Mouse (Mus musculus): ENCODE measurements around the gene Rbfox3.

Gene Rbfox3

GRCm38 (mm10) chr11:118714601-118715524 lies 196.5 kb downstream of the Rbfox3 start:
- no peak for DNase-seq

- no peak for DNase-seq
Observed at GRCm38 (mm10) chr11:118712761-118713160, 198.6 kb downstream of the Rbfox3 start.

GRCm38 (mm10) chr11:118712058-118712457 lies 199.3 kb downstream of the Rbfox3 start:
- no peak for DNase-seq

- no peak for DNase-seq
Observed at GRCm38 (mm10) chr11:118710035-118710434, 201.4 kb downstream of the Rbfox3 start.

- DNase-seq = no peak
Observed at GRCm38 (mm10) chr11:118696226-118696930, 215.0 kb downstream of the Rbfox3 start.

- DNase-seq = no peak
Observed at GRCm38 (mm10) chr11:118693276-118693675, 218.1 kb downstream of the Rbfox3 start.

- no peak for DNase-seq
Observed at GRCm38 (mm10) chr11:118690262-118690661, 221.1 kb downstream of the Rbfox3 start.

GRCm38 (mm10) chr11:118685397-118685796 lies 226.0 kb downstream of the Rbfox3 start:
- no peak for DNase-seq

GRCm38 (mm10) chr11:118684665-118685064 lies 226.7 kb downstream of the Rbfox3 start:
- no peak for DNase-seq

- no peak for DNase-seq
Observed at GRCm38 (mm10) chr11:118680699-118681098, 230.7 kb downstream of the Rbfox3 start.

GRCm38 (mm10) chr11:118679736-118680410 lies 231.5 kb downstream of the Rbfox3 start:
- DNase-seq = no peak

- no peak for DNase-seq
Observed at GRCm38 (mm10) chr11:118678515-118679104, 232.8 kb downstream of the Rbfox3 start.

GRCm38 (mm10) chr11:118677277-118677676 lies 234.1 kb downstream of the Rbfox3 start:
- no peak for DNase-seq

GRCm38 (mm10) chr11:118676364-118676763 lies 235.0 kb downstream of the Rbfox3 start:
- no peak for DNase-seq

- no peak for DNase-seq
Observed at GRCm38 (mm10) chr11:118671958-118672357, 239.4 kb downstream of the Rbfox3 start.

- no peak for DNase-seq
Observed at GRCm38 (mm10) chr11:118671216-118671615, 240.2 kb downstream of the Rbfox3 start.

GRCm38 (mm10) chr11:118669820-118670219 lies 241.6 kb downstream of the Rbfox3 start:
- no peak for DNase-seq

GRCm38 (mm10) chr11:118668351-118668750 lies 243.0 kb downstream of the Rbfox3 start:
- DNase-seq = peak; percentile 66

- peak; percentile 41 for DNase-seq
Observed at GRCm38 (mm10) chr11:118667946-118668345, 243.5 kb downstream of the Rbfox3 start.

- peak; percentile 53 for DNase-seq
Observed at GRCm38 (mm10) chr11:118666172-118666571, 245.2 kb downstream of the Rbfox3 start.

GRCm38 (mm10) chr11:118663305-118663704 lies 248.1 kb downstream of the Rbfox3 start:
- DNase-seq = no peak

- no peak for DNase-seq
Observed at GRCm38 (mm10) chr11:118659305-118659704, 252.1 kb downstream of the Rbfox3 start.

- DNase-seq = no peak
Observed at GRCm38 (mm10) chr11:118655833-118656232, 255.6 kb downstream of the Rbfox3 start.

Measured in lung, postnatal 36 days (tissue).